In genomic region chr4:48006355-48006754, GRCm38 (mm10) we compare ENCODE assay signal across 17 mouse cellular contexts.
"Had no signal": no experiment of that assay in that cellular context is flagged by ENCODE, and none has a peak within 500 bp of the region (broad histone marks: within the 10 kb centered on the region; RNA-seq: fewer than 3 reads in every experiment).

No protein-coding gene starts in this region.

- ATAC-seq: liver, embryonic 12.5 days; liver, postnatal 0 days; lung, postnatal 0 days; midbrain, embryonic 13.5 days; midbrain, embryonic 15.5 days; midbrain, embryonic 16.5 days had no signal

- DNase-seq: left cerebral cortex, postnatal 4 days; liver; liver, embryonic 13.5 days; liver, postnatal 0 days; lung, adult 18-20 months; lung, adult 2 months; lung, embryonic 14.5 days; lung, postnatal 10 days; lung, postnatal 14 days; lung, postnatal 36 days; lung, postnatal 4 days; midbrain, embryonic 14.5 days had no signal
